Mouse (Mus musculus): Measurements from ENCODE around the gene Sh3gl1. TPM values are rescaled to one million over a fixed set of nuclear protein-coding genes. Genes with fewer than 3 reads are reported as not detected.

The Sh3gl1 gene
- total RNA-seq, 2 experiments from 2014 or later: 51.4 to 57.8 TPM

- intact Hi-C loops (cut with DNase I): no loop called here
- DNase-seq (ENCODE audit: low spot score in 2 of 2): no peak
Measured at GRCm38 (mm10) chr17:56051369-56051768, 14.9 kb upstream of the Sh3gl1 start.

- intact Hi-C loops (cut with DNase I): loop anchor here (5.0 kb wide), 1 partner anchor 36 kb away; the partner anchor contains the start of genes Hdgfl2 and Ubxn6
- DNase-seq (ENCODE audit: low spot score in 2 of 2): no peak
Measured at GRCm38 (mm10) chr17:56040857-56041163, 4.4 kb upstream of the Sh3gl1 start.

GRCm38 (mm10) chr17:56040030-56040856, 3.8 kb upstream of the Sh3gl1 start, which contains the start of gene Chaf1a:
Chaf1a (plus strand) TSS chr17:56040439.
- peak; percentile 99 for DNase-seq (ENCODE audit: low spot score in 2 of 2)
- intact Hi-C loops (cut with DNase I): loop anchor here (5.0 kb wide), 1 partner anchor 37 kb away; the partner anchor contains the start of genes Hdgfl2 and Ubxn6

- no peak for DNase-seq (ENCODE audit: low spot score in 2 of 2)
- intact Hi-C loops (cut with DNase I): no loop called here
Measured at GRCm38 (mm10) chr17:56039345-56039744, 2.9 kb upstream of the Sh3gl1 start.

- intact Hi-C loops (cut with DNase I): no loop called here
- no peak for DNase-seq (ENCODE audit: low spot score in 2 of 2)
Measured at GRCm38 (mm10) chr17:56038583-56039261, 2.3 kb upstream of the Sh3gl1 start.

GRCm38 (mm10) chr17:56036901-56037287, 459 bp upstream of the Sh3gl1 start:
- DNase-seq (ENCODE audit: low spot score in 2 of 2): no peak
- intact Hi-C loops (cut with DNase I): no loop called here

GRCm38 (mm10) chr17:56035216-56035615, 1.2 kb downstream of the Sh3gl1 start:
- DNase-seq (ENCODE audit: low spot score in 2 of 2): no peak
- intact Hi-C loops (cut with DNase I): no loop called here

GRCm38 (mm10) chr17:56034726-56035100, 1.7 kb downstream of the Sh3gl1 start:
- DNase-seq (ENCODE audit: low spot score in 2 of 2): no peak
- intact Hi-C loops (cut with DNase I): no loop called here

- no peak for DNase-seq (ENCODE audit: low spot score in 2 of 2)
Measured at GRCm38 (mm10) chr17:56034040-56034725, 2.3 kb downstream of the Sh3gl1 start.

GRCm38 (mm10) chr17:56032831-56033230, 3.6 kb downstream of the Sh3gl1 start:
- no peak for DNase-seq (ENCODE audit: low spot score in 2 of 2)
- intact Hi-C loops (cut with DNase I): no loop called here

More at GRCm38 (mm10) chr17:56034040-56034725, 2.3 kb downstream of the Sh3gl1 start:
- intact Hi-C loops (cut with DNase I): no loop called here

- intact Hi-C loops (cut with DNase I): no loop called here
- no peak for DNase-seq (ENCODE audit: low spot score in 2 of 2)
Measured at GRCm38 (mm10) chr17:56032127-56032733, 4.2 kb downstream of the Sh3gl1 start.

GRCm38 (mm10) chr17:56031431-56031830, 5.0 kb downstream of the Sh3gl1 start:
- intact Hi-C loops (cut with DNase I): no loop called here
- no peak for DNase-seq (ENCODE audit: low spot score in 2 of 2)

- no peak for DNase-seq (ENCODE audit: low spot score in 2 of 2)
- intact Hi-C loops (cut with DNase I): no loop called here
Measured at GRCm38 (mm10) chr17:56030919-56031318, 5.5 kb downstream of the Sh3gl1 start.

GRCm38 (mm10) chr17:56030238-56030870, 6.1 kb downstream of the Sh3gl1 start:
- intact Hi-C loops (cut with DNase I): no loop called here
- DNase-seq (ENCODE audit: low spot score in 2 of 2): no peak

GRCm38 (mm10) chr17:56027801-56028441, 8.5 kb downstream of the Sh3gl1 start:
- DNase-seq (ENCODE audit: low spot score in 2 of 2): no peak
- intact Hi-C loops (cut with DNase I): no loop called here

- DNase-seq (ENCODE audit: low spot score in 2 of 2): no peak
- intact Hi-C loops (cut with DNase I): no loop called here
Measured at GRCm38 (mm10) chr17:56026881-56027280, 9.6 kb downstream of the Sh3gl1 start.

- intact Hi-C loops (cut with DNase I): no loop called here
- DNase-seq (ENCODE audit: low spot score in 2 of 2): no peak
Measured at GRCm38 (mm10) chr17:56026303-56026702, 10.1 kb downstream of the Sh3gl1 start.

- intact Hi-C loops (cut with DNase I): no loop called here
- DNase-seq (ENCODE audit: low spot score in 2 of 2): no peak
Measured at GRCm38 (mm10) chr17:56024931-56025330, 11.5 kb downstream of the Sh3gl1 start.

GRCm38 (mm10) chr17:56024476-56024875, 12.0 kb downstream of the Sh3gl1 start:
- no peak for DNase-seq (ENCODE audit: low spot score in 2 of 2)
- intact Hi-C loops (cut with DNase I): no loop called here

Measured in left cerebral cortex, postnatal 14 days (tissue).